Mouse (Mus musculus) embryonic fibroblast, embryonic 13.5 days (primary cell): Measurements from ENCODE around the gene Npas3. TPM values are rescaled to one million over a fixed set of nuclear protein-coding genes. Genes with fewer than 3 reads are reported as not detected.

ENCODE experiments used
- H3K27ac ChIP-seq: 2 replicates; pipeline ENCODE4 v1.5.1; 2012; ENCODE audit warnings: low read length, control low read depth, inconsistent platforms; ENCODE audit not compliant: insufficient read depth
- H3K4me1 ChIP-seq: 2 replicates; pipeline ENCODE4 v1.6.1; 2011; ENCODE audit warnings: low read length; ENCODE audit not compliant: control insufficient read depth, insufficient read depth
- H3K4me3 ChIP-seq: 2 replicates; pipeline ENCODE4 v1.5.1; 2011; ENCODE audit warnings: mild to moderate bottlenecking, control low read depth, low read length; ENCODE audit not compliant: insufficient read depth
- CTCF ChIP-seq: IDR thresholded peaks from 2 replicates; pipeline ENCODE4 v1.5.1; 2011; ENCODE audit warnings: mild to moderate bottlenecking, control low read depth, low read length, moderate library complexity, borderline replicate concordance; ENCODE audit not compliant: insufficient read depth
- POLR2A ChIP-seq: IDR thresholded peaks from 2 replicates; pipeline ENCODE4 v1.6.1; 2011; ENCODE audit warnings: low read depth, mild to moderate bottlenecking, control low read depth, low read length, moderate library complexity
- polyA plus RNA-seq: library from polyadenylated mRNA; stranded (reverse); fragments of >200 nt; gene quantifications from 2 replicates; pipeline ENCODE4 v1.2.4, GENCODE M21; 2011; ENCODE audit warnings: low read depth; ENCODE audit not compliant: missing spikeins, insufficient read length

Gene Npas3
- polyA plus RNA-seq, 1 experiment: 6.6 TPM

- Histone ChIP-seq H3K27ac (no peak overlapping the region), H3K4me3 (no peak overlapping the region), H3K4me1 (no peaks in the 10 kb centered on the region)
- TF ChIP-seq CTCF: no peak
- no peak for TF ChIP-seq POLR2A
Measured at GRCm38 (mm10) chr12:54048126-54048525, 799.6 kb downstream of the Npas3 start.

DNA sequence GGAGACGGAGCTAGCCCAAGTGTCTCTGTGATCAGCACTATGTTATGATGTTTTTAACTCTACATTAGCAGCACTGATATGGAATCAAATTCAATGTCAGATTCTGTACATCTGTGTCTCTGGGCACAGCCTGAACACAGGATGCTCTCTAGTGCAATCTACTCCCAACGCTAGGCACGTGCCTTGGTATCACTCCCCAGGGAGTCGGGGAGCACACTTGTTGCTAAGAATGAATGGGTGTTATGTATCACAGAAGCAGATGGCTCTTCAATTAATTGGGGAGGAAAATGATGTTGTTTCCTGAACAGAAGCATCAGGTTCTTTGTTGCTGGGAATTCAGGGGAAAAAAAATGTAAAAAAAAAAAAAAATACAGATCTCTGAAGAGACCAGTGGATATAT lies 801.4 kb downstream of the Npas3 start:
- TF ChIP-seq POLR2A (no peak), CTCF (no peak)
- Histone ChIP-seq H3K27ac (no peak overlapping the region), H3K4me1 (no peaks in the 10 kb centered on the region), H3K4me3 (no peak overlapping the region)

DNA sequence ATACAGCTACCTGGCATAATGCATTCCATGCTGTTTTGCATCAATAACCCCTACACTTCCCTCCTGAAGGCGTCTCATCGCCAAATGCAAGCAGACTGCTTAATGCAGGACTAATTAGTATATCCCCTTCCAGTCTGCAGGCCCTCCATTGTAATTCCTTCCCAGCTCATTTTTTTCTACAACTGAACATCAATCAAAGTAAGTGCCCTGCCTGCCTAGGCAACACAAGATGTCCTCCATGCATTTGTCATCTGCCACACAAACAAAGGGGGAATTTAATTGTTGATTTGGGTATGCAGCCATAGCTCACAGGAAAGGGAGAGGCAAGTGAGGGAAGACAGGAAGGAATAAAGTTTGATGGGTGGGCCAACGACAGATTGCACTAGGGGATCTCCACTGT lies 804.5 kb downstream of the Npas3 start:
- Histone ChIP-seq H3K4me3 (no peak overlapping the region), H3K4me1 (no peaks in the 10 kb centered on the region), H3K27ac (no peak overlapping the region)
- TF ChIP-seq POLR2A: no peak
- TF ChIP-seq CTCF: no peak

GRCm38 (mm10) chr12:54053598-54053997 lies 805.1 kb downstream of the Npas3 start:
- Histone ChIP-seq H3K4me1 (no peaks in the 10 kb centered on the region), H3K27ac (no peak overlapping the region), H3K4me3 (no peak overlapping the region)
- TF ChIP-seq POLR2A (no peak), CTCF (no peak)

GRCm38 (mm10) chr12:54060732-54061131 lies 812.3 kb downstream of the Npas3 start:
- Histone ChIP-seq H3K4me1 (no peaks in the 10 kb centered on the region; the same call in 1 of the 2 replicates), H3K4me3 (no peak overlapping the region), H3K27ac (no peak overlapping the region)
- TF ChIP-seq CTCF: peak; percentile 97
- TF ChIP-seq POLR2A: no peak

GRCm38 (mm10) chr12:54061168-54061567 lies 812.7 kb downstream of the Npas3 start:
- no peak overlapping the region for H3K27ac ChIP-seq
- H3K4me1 ChIP-seq: no peaks in the 10 kb centered on the region; the same call in 1 of the 2 replicates
- H3K4me3 ChIP-seq: no peak overlapping the region
- TF ChIP-seq POLR2A: no peak
- no peak for TF ChIP-seq CTCF

DNA sequence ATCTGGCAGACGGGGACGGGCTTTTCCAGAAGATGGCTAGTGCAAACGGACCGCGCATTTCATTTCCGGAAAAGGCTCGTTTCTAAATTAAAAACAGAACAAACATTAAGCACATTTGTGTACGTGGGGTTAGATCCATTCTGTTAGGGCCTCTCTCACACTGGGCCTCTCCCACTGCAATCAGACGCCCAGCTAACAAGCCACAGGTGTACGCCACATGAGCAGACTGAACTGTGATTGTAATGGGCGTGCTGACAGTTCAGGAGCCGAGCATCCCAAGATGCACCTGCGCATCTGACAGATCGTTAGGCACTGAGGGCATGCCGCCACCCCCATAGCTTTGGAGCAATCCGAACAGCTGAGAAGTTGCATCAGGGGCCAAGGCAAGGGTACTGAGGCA lies 816.5 kb downstream of the Npas3 start:
- Histone ChIP-seq H3K4me1 (no peaks in the 10 kb centered on the region; the same call in 1 of the 2 replicates), H3K27ac (no peak overlapping the region), H3K4me3 (no peak overlapping the region)
- TF ChIP-seq CTCF (no peak), POLR2A (no peak)

DNA sequence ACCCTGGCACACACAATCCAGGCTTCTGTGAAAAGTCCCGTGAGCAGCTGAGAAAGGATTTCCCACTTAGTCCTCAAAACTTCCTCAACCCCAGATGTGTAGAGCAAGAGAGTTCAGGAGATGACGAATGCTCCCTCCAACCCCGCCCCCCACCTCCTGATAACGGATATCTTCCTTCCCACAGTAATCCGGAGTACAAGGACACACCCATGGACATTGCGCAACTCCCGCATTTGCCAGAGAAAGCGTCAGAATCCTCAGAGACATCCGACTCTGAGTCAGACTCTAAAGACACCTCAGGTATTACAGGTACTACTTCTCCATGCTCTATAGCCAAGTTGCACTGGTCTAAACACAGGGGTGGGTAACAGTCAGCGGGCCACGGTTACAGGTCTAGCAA lies 817.1 kb downstream of the Npas3 start:
- no peak for TF ChIP-seq POLR2A
- no peak overlapping the region for H3K4me3 ChIP-seq
- H3K4me1 ChIP-seq: no peaks in the 10 kb centered on the region; the same call in 1 of the 2 replicates
- no peak overlapping the region for H3K27ac ChIP-seq

- TF ChIP-seq CTCF (no peak), POLR2A (no peak)
- no peak overlapping the region for H3K27ac ChIP-seq
- H3K4me1 ChIP-seq: no peaks in the 10 kb centered on the region
- H3K4me3 ChIP-seq: no peak overlapping the region
Measured at GRCm38 (mm10) chr12:54067419-54067818, 818.9 kb downstream of the Npas3 start.

- no peak overlapping the region for H3K27ac ChIP-seq
- H3K4me3 ChIP-seq: peak overlapping the region; percentile 32
- TF ChIP-seq POLR2A (no peak), CTCF (no peak)
- no peaks in the 10 kb centered on the region for H3K4me1 ChIP-seq
Measured at GRCm38 (mm10) chr12:54067886-54068756, 819.6 kb downstream of the Npas3 start.
